Mouse (Mus musculus): ENCODE results near the gene Cacna2d3.

Cacna2d3 gene

DNA sequence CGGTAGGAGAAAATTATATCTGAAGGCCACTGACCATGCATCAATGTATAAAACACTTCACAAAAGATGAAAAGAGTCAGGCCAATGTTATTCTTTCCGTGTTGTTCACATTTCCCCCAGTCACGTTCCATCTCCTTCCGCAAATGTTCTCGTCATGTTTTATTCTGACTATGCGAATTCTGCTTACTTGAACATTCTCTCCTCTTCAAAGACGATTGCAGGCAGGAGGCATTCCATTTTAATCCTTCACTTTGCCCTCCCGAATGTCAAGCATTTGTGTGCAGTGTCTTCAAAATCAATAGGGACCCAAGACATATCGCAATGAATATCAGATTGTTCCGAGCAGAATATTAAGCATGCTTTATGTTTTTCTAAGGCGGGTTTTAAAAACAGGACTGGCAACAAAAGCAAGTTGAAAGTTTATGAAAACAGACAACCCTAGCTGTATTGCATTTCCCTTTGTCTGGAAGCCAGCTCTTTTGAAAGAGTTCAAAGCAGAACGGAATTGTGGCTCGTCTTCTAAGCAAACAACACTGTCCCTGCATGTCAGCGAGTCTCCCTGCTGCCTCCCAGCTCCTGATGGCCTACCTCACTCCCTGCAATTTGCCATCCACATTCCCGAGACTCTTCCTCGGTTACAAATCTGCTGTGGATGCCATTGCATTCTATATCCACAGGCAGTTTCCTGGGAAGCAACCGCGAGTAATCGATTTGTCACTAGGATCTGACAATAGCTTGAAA is 492.5 kb downstream of the Cacna2d3 start:
- no peak for DNase-seq

GRCm38 (mm10) chr14:29228471-29228870 is 493.2 kb downstream of the Cacna2d3 start:
- no peak for DNase-seq

- no peak for DNase-seq
Measured at GRCm38 (mm10) chr14:29227959-29228358, 493.7 kb downstream of the Cacna2d3 start.

DNA sequence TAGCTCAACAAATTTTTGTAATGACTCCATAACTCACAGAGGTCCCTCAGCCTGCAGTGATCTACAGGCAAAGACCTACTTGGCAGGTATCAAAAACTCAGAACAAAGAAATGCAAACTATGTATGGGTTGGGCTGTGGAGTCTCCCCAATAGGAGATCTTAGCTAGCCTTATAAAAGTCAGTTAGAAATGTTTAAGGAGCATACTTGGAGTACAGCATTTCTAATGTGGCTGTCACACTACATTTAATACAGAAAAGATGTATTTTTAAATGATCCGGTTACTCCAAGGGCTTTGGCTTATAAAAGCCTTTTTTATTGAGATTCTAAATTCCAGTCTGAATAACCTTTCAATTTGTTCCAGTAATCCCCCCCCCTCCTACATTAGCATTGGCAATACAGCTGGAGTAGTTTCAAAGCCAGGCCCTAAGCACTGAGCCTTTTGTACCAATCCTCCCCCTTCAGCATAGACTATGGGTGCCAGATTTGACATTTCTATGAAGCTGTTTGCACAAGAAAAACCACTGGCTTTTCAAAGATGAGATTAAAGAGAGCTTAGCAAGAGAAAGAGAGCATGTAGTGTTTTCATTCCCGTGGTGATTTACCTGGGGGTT is 495.8 kb downstream of the Cacna2d3 start:
- DNase-seq = no peak

- DNase-seq = no peak
Measured at GRCm38 (mm10) chr14:29223012-29223411, 498.7 kb downstream of the Cacna2d3 start.

GRCm38 (mm10) chr14:29222191-29222882 is 499.3 kb downstream of the Cacna2d3 start:
- no peak for DNase-seq

DNA sequence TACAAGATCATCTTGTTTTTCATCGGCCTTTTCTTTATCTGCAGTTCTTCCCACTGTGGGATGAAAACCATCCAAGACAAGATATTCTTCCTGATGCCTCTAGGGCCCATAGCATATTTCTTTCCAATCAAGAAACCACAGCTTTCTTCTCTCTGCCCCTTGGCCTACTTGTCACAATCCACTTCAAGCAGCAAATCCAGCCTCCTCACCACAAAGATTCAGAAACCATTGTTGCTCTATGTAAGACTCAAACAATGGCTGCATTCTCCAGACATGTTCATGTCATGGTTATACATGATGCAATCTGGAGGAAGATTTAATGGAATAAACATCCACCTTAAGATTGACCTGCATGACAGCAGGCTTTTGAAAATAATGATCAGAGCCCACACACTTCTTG is 505.6 kb downstream of the Cacna2d3 start:
- no peak for DNase-seq

GRCm38 (mm10) chr14:29204967-29205268 is 516.7 kb downstream of the Cacna2d3 start:
- no peak for DNase-seq

DNA sequence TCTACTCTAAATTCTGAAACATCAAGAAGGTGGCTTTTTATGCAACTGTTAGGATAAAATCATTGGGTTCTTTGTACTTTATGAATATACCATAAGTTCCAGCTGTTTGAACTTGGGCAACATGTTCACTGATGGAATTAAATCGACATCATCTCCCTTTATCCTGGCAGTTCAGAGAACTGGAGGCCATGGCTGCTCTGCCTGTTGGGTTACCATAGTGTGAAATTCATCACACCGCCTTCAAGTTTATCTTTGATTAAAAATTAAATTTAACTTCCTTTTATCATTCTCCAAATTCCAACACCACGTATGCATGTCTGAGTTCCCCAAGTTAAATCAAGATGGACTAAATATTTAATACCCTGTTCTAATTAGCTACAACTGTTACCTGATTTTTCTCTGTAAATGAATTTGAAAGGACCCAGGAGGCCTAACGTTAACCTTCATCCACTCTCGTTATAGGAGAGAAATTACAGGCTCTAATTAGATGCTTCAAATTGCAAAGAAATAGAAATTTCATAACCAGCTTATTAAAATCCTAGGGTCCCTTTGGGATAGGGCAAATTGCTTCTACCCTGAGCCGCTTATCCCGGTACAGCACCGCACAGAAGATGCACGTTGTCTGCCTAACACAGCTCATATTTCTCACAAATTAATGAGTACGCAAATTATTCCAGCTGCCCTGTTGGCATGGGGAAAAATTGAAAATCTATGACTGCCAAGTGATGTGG is 517.3 kb downstream of the Cacna2d3 start:
- no peak for DNase-seq

DNA sequence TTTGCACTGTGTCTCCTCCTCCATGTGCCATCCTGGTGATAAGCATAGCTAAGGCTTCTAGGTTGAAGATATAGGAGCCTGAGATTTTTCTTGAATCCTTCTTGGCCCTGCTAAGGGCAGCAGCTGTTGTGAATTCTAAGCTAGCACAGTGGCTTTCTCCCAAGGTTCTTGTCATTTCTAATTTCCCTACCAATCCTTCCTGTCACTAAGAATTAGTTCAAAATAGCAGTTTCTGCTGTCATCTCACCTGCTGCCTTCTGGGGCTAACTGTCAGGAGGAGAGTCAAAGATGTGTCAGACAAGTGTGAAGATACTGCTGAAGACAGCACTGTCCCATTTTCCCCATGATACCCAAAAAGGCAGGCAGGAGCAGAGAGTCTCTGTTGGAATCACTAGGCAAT is 525.5 kb downstream of the Cacna2d3 start:
- no peak for DNase-seq

GRCm38 (mm10) chr14:29191426-29191825 is 530.2 kb downstream of the Cacna2d3 start:
- no peak for DNase-seq

DNA sequence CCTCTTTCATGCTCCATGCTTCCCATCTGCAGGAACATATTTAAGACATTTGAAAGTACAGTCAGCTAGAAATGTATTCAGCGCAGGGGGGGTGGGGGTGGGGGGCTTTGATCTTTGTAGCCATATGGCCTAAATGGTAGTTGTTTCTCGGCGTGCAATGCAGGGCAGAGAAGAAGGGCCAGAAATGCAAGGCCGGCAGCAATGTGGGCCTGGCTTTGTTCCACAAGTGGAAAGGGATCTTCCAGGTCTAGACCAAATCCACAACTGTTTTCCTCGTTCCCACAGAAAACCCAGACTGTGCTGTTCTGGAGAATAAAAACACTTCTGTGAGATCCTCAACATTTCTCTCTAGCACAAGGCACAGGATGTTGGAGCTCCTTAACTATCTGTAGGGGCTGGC is 537.9 kb downstream of the Cacna2d3 start:
- no peak for DNase-seq

DNA sequence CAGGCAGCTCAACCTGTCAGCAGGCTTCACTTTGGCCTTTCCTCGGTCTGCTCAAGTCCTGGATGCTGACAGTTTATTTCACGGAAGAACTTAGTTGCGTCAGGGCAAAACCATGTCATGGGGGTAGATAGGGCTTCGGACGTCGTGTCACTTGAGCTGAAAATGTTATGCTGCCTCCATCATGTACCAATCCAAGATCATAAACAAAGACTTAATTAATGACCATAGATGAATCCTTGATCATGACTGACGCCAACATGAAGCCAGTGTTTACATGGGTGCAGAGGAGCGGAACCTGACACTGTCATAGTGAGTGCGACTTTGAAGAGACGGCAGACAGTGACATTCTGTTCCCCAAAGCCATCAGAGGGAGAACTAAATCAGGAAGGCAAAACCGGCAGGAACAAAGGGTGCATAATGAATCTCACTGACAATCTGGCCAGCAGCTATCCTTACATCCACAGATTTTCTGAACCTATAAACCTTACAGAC is 542.2 kb downstream of the Cacna2d3 start:
- no peak for DNase-seq

GRCm38 (mm10) chr14:29178695-29179396 is 542.8 kb downstream of the Cacna2d3 start:
- DNase-seq = no peak

DNA sequence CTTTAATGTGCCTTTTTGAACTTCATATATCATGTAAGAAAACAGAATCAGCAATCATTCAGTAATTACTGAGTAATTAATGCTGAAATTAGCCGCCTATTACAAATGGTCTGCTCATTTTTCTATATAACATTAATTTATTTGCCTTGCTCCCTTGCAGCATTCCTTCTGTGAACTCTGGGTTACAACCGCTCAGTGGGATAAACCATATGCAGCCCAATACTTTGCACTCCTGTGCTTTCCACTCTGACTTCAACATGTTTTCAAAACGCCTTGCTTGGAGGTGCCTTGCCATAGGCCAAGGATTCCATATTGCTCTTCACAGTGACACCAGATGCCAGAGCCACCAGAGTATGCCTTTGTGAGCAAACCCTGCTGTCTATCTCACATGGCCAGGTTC is 546.9 kb downstream of the Cacna2d3 start:
- no peak for DNase-seq

GRCm38 (mm10) chr14:29172207-29172606 is 549.5 kb downstream of the Cacna2d3 start:
- no peak for DNase-seq

- no peak for DNase-seq
Measured at GRCm38 (mm10) chr14:29164653-29165030, 557.0 kb downstream of the Cacna2d3 start.

GRCm38 (mm10) chr14:29163998-29164652 is 557.5 kb downstream of the Cacna2d3 start:
- no peak for DNase-seq

GRCm38 (mm10) chr14:29159803-29160202 is 561.9 kb downstream of the Cacna2d3 start:
- DNase-seq = no peak

GRCm38 (mm10) chr14:29157096-29157495 is 564.6 kb downstream of the Cacna2d3 start:
- DNase-seq = no peak

GRCm38 (mm10) chr14:29144184-29144583 is 577.5 kb downstream of the Cacna2d3 start:
- no peak for DNase-seq

GRCm38 (mm10) chr14:29137614-29138013 is 584.0 kb downstream of the Cacna2d3 start:
- DNase-seq = no peak
